Mouse (Mus musculus): ENCODE results near the gene Rad23b.

GRCm38 (mm10) chr4:55341797-55342196 lies 8.0 kb upstream of the Rad23b start:
- TF ChIP-seq POLR2A (IDR thresholded peaks at IDR 0.05; ENCODE audit: borderline replicate concordance, extremely low read depth, insufficient read depth, insufficient read length, poor library complexity, severe bottlenecking) (no peak), CTCF (IDR thresholded peaks at IDR 0.05; ENCODE audit: borderline replicate concordance, extremely low read depth, insufficient read depth, insufficient read length) (no peak)

Measured in brain, embryonic 14.5 days (tissue).